Mouse (Mus musculus) hindbrain, postnatal 0 days (tissue): ENCODE measurements around the gene Myl12a. TPM values are rescaled to one million over a fixed set of nuclear protein-coding genes. Genes with fewer than 3 reads are reported as not detected.

Source experiments
- ATAC-seq: fragments of 200-750 bp; cut with Nextera tagmentation; 2 replicates; pipeline ENCODE4 v1.8.0; 2017; ENCODE audit warnings: mild to moderate bottlenecking, moderate TSS enrichment, moderate library complexity
- DNase-seq: peaks from one replicate; pipeline ENCODE4 v3.0.0-alpha.2; 2015; ENCODE audit warnings: low spot score
- H3K27ac ChIP-seq: fragments of 300-500 bp; sonication (generic); 2 replicates; pipeline ENCODE4 v1.5.1; 2014; ENCODE audit warnings: mild to moderate bottlenecking
- H3K27me3 ChIP-seq: fragments of 300-500 bp; sonication (generic); 2 replicates; pipeline ENCODE4 v1.6.1; 2014; ENCODE audit warnings: low read length, mixed read lengths; ENCODE audit not compliant: insufficient read depth
- H3K36me3 ChIP-seq: fragments of 300-500 bp; sonication (generic); 2 replicates; pipeline ENCODE4 v1.6.1; 2014; ENCODE audit warnings: low read length, mixed read lengths; ENCODE audit not compliant: insufficient read depth
- H3K4me1 ChIP-seq: fragments of 300-500 bp; sonication (generic); 2 replicates; pipeline ENCODE4 v1.6.1; 2014; ENCODE audit warnings: antibody characterized with exemption, low read length, mixed read lengths; ENCODE audit not compliant: insufficient read depth
- H3K4me2 ChIP-seq: fragments of 300-500 bp; sonication (generic); 2 replicates; pipeline ENCODE4 v1.6.1; 2014; ENCODE audit warnings: low read depth, mild to moderate bottlenecking, low read length, moderate library complexity, mixed read lengths
- H3K4me3 ChIP-seq: fragments of 300-500 bp; sonication (generic); 2 replicates; pipeline ENCODE4 v1.5.1; 2014; ENCODE audit warnings: low read length
- H3K9ac ChIP-seq: fragments of 300-500 bp; sonication (generic); replicated peaks from 2 replicates; pipeline ENCODE4 v1.6.1; 2014; ENCODE audit warnings: mild to moderate bottlenecking, low read length, moderate library complexity, mixed read lengths
- H3K9me3 ChIP-seq: fragments of 300-500 bp; sonication (generic); 2 replicates; pipeline ENCODE4 v1.6.1; 2016; ENCODE audit warnings: low read length, mixed read lengths
- CTCF ChIP-seq: IDR thresholded peaks from 2 replicates; pipeline ENCODE4 v1.5.1; 2016; ENCODE audit warnings: antibody characterized with exemption, control low read depth, low read depth
- WGBS: fragments of 180-500 bp; shearing (Covaris S2); extraction: QIAGEN DNeasy Blood & Tissue Kit; methylation state at CpG from one replicate; pipeline ENCODE4 v1.1.7; 2014; 5-methylcytosine and 5-hydroxymethylcytosine counted together
- polyA plus RNA-seq: library from polyadenylated mRNA; unstranded; fragments of >200 nt; fragmentation: Nextera tagmentation; extraction: Ambion mirVana; gene quantifications from 2 replicates; pipeline ENCODE4 v1.2.1, GENCODE M21; 2015
- total RNA-seq: library from RNA; depleted of rRNA; stranded (reverse); fragments of >200 nt; gene quantifications from 2 replicates; pipeline ENCODE4 v1.2.3, GENCODE M21; 2014

The Myl12a gene
- total and polyA plus RNA-seq, 2 experiments from 2014 or later: 36.5 to 101 TPM

DNA sequence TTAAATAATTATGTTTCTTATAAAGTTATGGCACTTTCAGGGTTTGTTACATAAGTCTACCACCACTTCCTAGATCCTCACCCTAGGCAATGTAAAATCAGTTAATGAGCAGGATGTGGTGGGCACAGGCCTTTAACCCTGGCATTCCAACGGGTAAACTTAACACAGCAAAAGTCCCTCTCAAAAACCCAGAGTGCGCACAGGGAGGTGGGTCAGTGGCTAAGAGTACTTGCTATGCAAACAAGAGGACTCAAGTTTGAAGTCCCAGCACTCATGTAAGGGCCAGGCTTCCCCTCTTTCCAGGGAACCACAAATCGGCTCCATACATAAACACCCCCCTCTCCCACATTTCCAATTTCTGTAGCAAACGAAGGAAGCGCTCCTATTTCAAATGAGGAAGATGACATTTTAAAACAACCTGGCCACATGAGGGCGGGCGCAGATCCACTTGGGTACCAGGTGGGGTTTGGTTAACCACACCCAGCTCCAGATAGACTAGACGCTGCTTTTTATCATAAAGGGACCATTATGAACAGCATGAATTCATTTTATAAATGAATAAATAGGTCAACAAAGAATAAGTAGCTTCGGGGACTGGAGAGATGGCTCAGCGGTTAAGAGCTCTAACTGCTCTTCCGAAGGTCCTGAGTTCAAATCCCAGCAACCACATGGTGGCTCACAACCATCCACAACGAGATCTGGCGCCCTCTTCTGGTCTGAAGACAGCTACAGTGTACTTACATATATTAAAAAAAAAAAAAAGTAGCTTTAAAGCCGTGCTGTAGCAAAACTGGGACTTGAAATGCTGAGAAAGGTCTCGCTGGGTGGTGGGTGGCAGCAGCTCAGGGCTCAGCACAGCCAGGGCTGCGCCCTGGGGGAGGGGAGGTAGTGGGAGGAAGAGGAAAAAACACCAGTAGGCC, 10.7 kb downstream of the Myl12a start:
- Histone ChIP-seq H3K9me3 (no peaks in the 10 kb centered on the region), H3K27me3 (no peaks in the 10 kb centered on the region), H3K4me1 (peaks cover 17% of the 10 kb centered on the region; the same call in 1 of the 2 replicates), H3K27ac (no peak overlapping the region), H3K36me3 (peaks cover 5% of the 10 kb centered on the region; the same call in 1 of the 2 replicates), H3K4me2 (no peak overlapping the region; the same call in 1 of the 2 replicates), H3K9ac (no peak overlapping the region), H3K4me3 (no peak overlapping the region; the same call in 1 of the 2 replicates)
- DNase-seq (peak; percentile 48), ATAC-seq (no peak)
- WGBS: 88% methylated on average over 16 of the region's 16 CpGs
- TF ChIP-seq CTCF: peak; percentile 43; the same call in 1 of the 2 replicates

DNA sequence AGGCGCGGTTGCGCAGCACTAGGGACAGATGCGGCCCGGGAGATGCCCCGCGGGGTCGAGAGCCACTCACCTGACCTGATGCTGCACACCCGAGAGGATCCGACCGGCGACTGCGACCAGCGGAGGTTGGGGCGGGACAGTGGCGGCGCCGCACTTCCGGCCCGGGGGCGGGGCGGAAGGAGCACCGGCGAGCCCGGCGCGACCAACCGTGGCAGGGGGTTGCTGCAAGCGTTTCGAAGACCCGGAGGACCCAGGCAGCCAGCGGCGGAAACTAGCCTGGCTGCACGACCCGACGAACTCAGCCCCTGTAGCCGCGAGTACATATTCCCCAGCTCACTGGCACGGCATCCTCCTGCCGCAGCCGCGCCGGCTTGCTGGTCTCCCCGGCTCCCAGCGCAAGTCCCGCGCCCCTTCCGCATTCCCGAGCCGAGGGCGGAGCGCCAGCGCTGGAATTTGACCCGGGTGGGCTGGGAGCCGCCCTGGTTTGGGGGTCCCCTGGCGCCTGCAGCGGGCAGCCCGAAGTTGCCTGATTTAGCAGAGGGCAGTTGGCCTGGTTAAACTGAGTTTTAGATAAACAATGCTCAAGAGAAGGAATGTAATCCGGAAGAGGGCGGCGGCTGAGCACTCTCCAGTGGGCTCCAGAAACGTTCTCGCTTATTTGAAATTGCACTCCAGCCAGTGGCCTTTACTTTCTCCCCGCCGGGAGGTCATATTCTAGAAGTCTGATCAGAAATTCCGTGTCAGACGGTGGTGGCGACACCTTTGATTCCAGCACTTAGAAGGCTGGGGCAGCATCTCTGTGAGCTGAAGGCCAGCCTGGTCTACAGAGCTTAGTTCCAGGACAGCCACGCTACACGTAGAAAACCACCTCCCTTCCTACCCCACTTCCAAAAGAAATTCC, 12.0 kb downstream of the Myl12a start:
- no peaks in the 10 kb centered on the region for H3K9me3 ChIP-seq
- TF ChIP-seq CTCF: no peak
- ATAC-seq (peak; percentile 95), DNase-seq (peak; percentile 88)
- H3K4me2 ChIP-seq: peak overlapping the region; percentile 74
- no peaks in the 10 kb centered on the region for H3K27me3 ChIP-seq
- peak overlapping the region; percentile 97 for H3K27ac ChIP-seq
- H3K4me1 ChIP-seq: peaks cover 17% of the 10 kb centered on the region; the same call in 1 of the 2 replicates
- peak overlapping the region; percentile 93 for H3K9ac ChIP-seq
- peak overlapping the region; percentile 96 for H3K4me3 ChIP-seq
- 1% methylated on average over 68 of the region's 70 CpGs for WGBS
- H3K36me3 ChIP-seq: peaks cover 2% of the 10 kb centered on the region; the same call in 1 of the 2 replicates

DNA sequence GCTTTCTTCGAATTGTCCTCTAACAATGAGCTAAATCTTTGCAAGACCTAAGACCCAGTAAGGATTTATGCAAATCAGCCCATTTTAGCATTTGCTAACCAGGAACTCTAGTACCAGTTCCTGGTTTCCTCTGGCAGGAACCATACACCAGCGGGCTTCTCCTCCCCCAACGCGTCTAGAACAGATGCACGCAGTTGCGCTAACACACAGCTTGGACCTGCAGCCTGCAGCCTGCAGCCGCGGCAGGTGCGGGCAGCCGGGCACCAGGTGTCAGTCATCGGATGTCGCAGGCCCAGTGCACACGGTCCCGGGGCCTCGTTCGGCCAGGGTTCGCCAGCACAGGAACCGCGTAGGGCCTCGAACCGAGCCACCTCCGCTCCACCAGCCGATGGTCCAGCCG, 12.7 kb downstream of the Myl12a start:
- Histone ChIP-seq H3K9ac (peak overlapping the region; percentile 93), H3K4me2 (peak overlapping the region; percentile 74), H3K4me3 (peak overlapping the region; percentile 96), H3K9me3 (no peaks in the 10 kb centered on the region), H3K36me3 (no peaks in the 10 kb centered on the region), H3K4me1 (peaks cover 17% of the 10 kb centered on the region; the same call in 1 of the 2 replicates), H3K27ac (peak overlapping the region; percentile 97), H3K27me3 (no peaks in the 10 kb centered on the region)
- WGBS: under 1% methylated on average over 24 of the region's 24 CpGs
- peak; percentile 59 for DNase-seq
- no peak for TF ChIP-seq CTCF
- peak; percentile 78 for ATAC-seq

DNA sequence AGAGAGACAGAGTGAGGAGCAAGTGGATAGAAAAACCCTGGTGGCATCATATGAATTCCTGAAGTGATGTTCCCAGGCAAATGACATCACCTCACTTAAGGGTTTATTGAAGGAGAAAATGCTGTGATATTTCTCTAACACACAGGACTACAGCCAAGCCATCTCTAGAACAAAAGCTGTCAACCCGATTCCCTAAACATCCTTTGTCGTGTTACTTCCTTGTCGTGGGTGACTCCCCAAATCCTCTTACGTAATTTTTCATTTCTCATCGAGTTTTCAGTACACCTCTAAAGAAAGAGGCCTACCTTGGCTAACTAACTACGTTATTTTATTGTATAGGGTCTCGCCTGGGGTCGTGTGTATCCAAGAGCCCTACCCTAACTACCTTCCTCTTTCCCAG, 13.2 kb downstream of the Myl12a start:
- ATAC-seq: no peak
- Histone ChIP-seq H3K4me2 (peak overlapping the region; percentile 74), H3K27me3 (no peaks in the 10 kb centered on the region), H3K4me1 (peaks cover 17% of the 10 kb centered on the region; the same call in 1 of the 2 replicates), H3K27ac (peak overlapping the region; percentile 97), H3K9ac (peak overlapping the region; percentile 93), H3K36me3 (no peaks in the 10 kb centered on the region), H3K9me3 (no peaks in the 10 kb centered on the region), H3K4me3 (peak overlapping the region; percentile 96)
- 39% methylated on average over 8 of the region's 8 CpGs for WGBS
- DNase-seq: no peak
- TF ChIP-seq CTCF: no peak

DNA sequence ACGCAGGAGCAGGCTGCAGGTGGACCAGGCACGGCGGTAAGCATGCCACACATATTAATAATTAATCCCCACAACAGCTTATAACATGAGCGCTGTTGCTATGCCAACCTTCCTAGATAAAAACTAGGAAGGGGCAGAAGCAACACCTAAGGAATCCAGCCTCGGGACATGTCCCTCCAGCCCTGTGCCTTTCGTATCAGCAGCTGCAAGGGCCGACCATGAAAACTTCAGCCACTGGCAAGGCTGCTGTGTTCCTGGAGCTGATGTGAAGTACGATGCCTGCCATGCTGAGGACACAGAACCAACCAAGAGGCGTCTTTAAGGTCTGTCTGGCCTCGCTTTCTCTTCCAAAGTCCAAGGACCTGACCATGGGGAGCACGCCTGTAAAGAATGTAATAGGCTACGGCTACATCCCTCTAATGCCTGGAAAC, 14.3 kb downstream of the Myl12a start:
- Histone ChIP-seq H3K27me3 (no peaks in the 10 kb centered on the region), H3K4me2 (0 out of 2 replicates have a peak overlapping the region, but pooled peaks have one; percentile 18), H3K9ac (no peak overlapping the region), H3K27ac (no peak overlapping the region), H3K9me3 (no peaks in the 10 kb centered on the region), H3K4me3 (no peak overlapping the region), H3K4me1 (peaks cover 17% of the 10 kb centered on the region; the same call in 1 of the 2 replicates), H3K36me3 (no peaks in the 10 kb centered on the region)
- ATAC-seq (no peak), DNase-seq (no peak)
- no peak for TF ChIP-seq CTCF
- WGBS: 80% methylated on average over 12 of the region's 12 CpGs
